Mouse (Mus musculus): ENCODE measurements around the gene Ezr.
A peak's percentile ranks its signal among the peaks of the same experiment; 100 is the strongest.
"Not testable (repeated sequence)": the region's sequence is repeated elsewhere in the genome, so short reads cannot be mapped to it uniquely, and the experiment has no call there.

Ezr gene

GRCm38 (mm10) chr17:6702625-6703221 is 79.9 kb downstream of the Ezr start:
- DNase-seq = not testable (repeated sequence)

- DNase-seq = not testable (repeated sequence)
These were observed 82.5 kb downstream of the Ezr start for GRCm38 (mm10) chr17:6700077-6700476.

GRCm38 (mm10) chr17:6699502-6699901 is 83.1 kb downstream of the Ezr start:
- not testable (repeated sequence) for DNase-seq

GRCm38 (mm10) chr17:6697224-6697775 is 85.3 kb downstream of the Ezr start:
- DNase-seq = peak; percentile 3

GRCm38 (mm10) chr17:6696521-6696920 is 86.1 kb downstream of the Ezr start:
- not testable (repeated sequence) for DNase-seq

GRCm38 (mm10) chr17:6695712-6696111 is 86.9 kb downstream of the Ezr start:
- not testable (repeated sequence) for DNase-seq

- peak; percentile 24 for DNase-seq
These were observed 91.0 kb downstream of the Ezr start for GRCm38 (mm10) chr17:6691596-6691995.

- DNase-seq = not testable (repeated sequence)
These were observed 93.2 kb downstream of the Ezr start for GRCm38 (mm10) chr17:6689344-6689743.

Measured in liver (tissue).